Mouse (Mus musculus) myocyte (in vitro differentiated cells): Measurements from ENCODE around the gene Gm45337.

Source experiments
- E2F4 ChIP-seq: IDR thresholded peaks from one replicate; pipeline ENCODE4 v1.6.1; 2011; ENCODE audit warnings: mild to moderate bottlenecking, control low read depth, moderate library complexity; ENCODE audit not compliant: insufficient read depth
- POLR2A ChIP-seq: IDR thresholded peaks from one replicate; pipeline ENCODE4 v1.6.1; 2011; ENCODE audit warnings: low read depth, mild to moderate bottlenecking, control low read depth, moderate library complexity; ENCODE audit not compliant: insufficient read length

GRCm38 (mm10) chr7:142169836-142170235 is 25.4 kb upstream of the Gm45337 start:
- no peak for TF ChIP-seq POLR2A
- no peak for TF ChIP-seq E2F4
